Mouse (Mus musculus): ENCODE data around the gene Cd300ld. TPM values are rescaled to one million over a fixed set of nuclear protein-coding genes. Genes with fewer than 3 reads are reported as not detected.
"Not testable (repeated sequence)": the region's sequence is repeated elsewhere in the genome, so short reads cannot be mapped to it uniquely, and the experiment has no call there.

Gene Cd300ld
- total RNA-seq (2014; rRNA removed): 0.10 TPM in 1 of 2 replicates, not detected in the other
- polyA plus RNA-seq (2015; fragmentation: Nextera tagmentation; extraction: Ambion mirVana): 0.06 TPM in 1 of 2 replicates, not detected in the other

GRCm38 (mm10) chr11:114989793-114990192, at the start of gene Cd300ld:
Gene Cd300ld (minus strand): TSS chr11:114989922.
- Histone ChIP-seq H3K4me3 (ENCODE audit: low read depth, low read length) (no peak within 1 kb of the TSS), H3K27me3 (ENCODE audit: insufficient read depth, low read length) (no peaks in the 10 kb centered on the region; the same call in 1 of the 2 replicates), H3K36me3 (ENCODE audit: insufficient read depth) (no peaks in the 10 kb centered on the region), H3K9ac (no peak within 1 kb of the TSS), H3K9me3 (ENCODE audit: low read length) (no peaks in the 10 kb centered on the region), H3K4me2 (ENCODE audit: low read depth) (no peak within 1 kb of the TSS), H3K27ac (ENCODE audit: low read depth, low read length) (no peak within 1 kb of the TSS), H3K4me1 (ENCODE audit: insufficient read depth) (no peaks in the 10 kb centered on the region)
- 76% methylated on average over 4 of the region's 4 CpGs for WGBS
- no peak for TF ChIP-seq CTCF (IDR thresholded peaks at IDR 0.05; ENCODE audit: low read depth)
- ATAC-seq (no peak), DNase-seq (no peak)

- not testable (repeated sequence) for H3K4me2 ChIP-seq (ENCODE audit: low read depth); H3K27me3 ChIP-seq (ENCODE audit: insufficient read depth, low read length); ATAC-seq; H3K9me3 ChIP-seq (ENCODE audit: low read length); H3K4me3 ChIP-seq (ENCODE audit: low read depth, low read length); H3K36me3 ChIP-seq (ENCODE audit: insufficient read depth); DNase-seq; H3K9ac ChIP-seq; H3K4me1 ChIP-seq (ENCODE audit: insufficient read depth); H3K27ac ChIP-seq (ENCODE audit: low read depth, low read length)
- no CpG with 5 or more reads among the region's 6 CpGs for WGBS
These were observed 47.9 kb upstream of the Cd300ld start, which contains the start of gene Cd300ld5 for GRCm38 (mm10) chr11:115037669-115038068. Gene Cd300ld5 (minus strand): TSS chr11:115037769.

- WGBS: no CpG with 5 or more reads among the region's 6 CpGs
- not testable (repeated sequence) for H3K9me3 ChIP-seq (ENCODE audit: low read length); H3K9ac ChIP-seq; H3K36me3 ChIP-seq (ENCODE audit: insufficient read depth); H3K4me3 ChIP-seq (ENCODE audit: low read depth, low read length); H3K4me1 ChIP-seq (ENCODE audit: insufficient read depth); DNase-seq; H3K27ac ChIP-seq (ENCODE audit: low read depth, low read length); ATAC-seq; H3K4me2 ChIP-seq (ENCODE audit: low read depth); H3K27me3 ChIP-seq (ENCODE audit: insufficient read depth, low read length)
These were observed 37.2 kb upstream of the Cd300ld start, which contains the start of gene Cd300ld4 for GRCm38 (mm10) chr11:115026912-115027311. Gene Cd300ld4 (minus strand): TSS chr11:115027012.

GRCm38 (mm10) chr11:115016093-115016492, 26.4 kb upstream of the Cd300ld start, which contains the start of gene Cd300ld2:
Gene Cd300ld2 (minus strand): TSS chr11:115016193.
- not testable (repeated sequence) for H3K4me3 ChIP-seq (ENCODE audit: low read depth, low read length); H3K27me3 ChIP-seq (ENCODE audit: insufficient read depth, low read length); ATAC-seq; H3K36me3 ChIP-seq (ENCODE audit: insufficient read depth); DNase-seq; H3K9me3 ChIP-seq (ENCODE audit: low read length); H3K27ac ChIP-seq (ENCODE audit: low read depth, low read length); H3K9ac ChIP-seq; H3K4me2 ChIP-seq (ENCODE audit: low read depth); H3K4me1 ChIP-seq (ENCODE audit: insufficient read depth)
- WGBS: no CpG with 5 or more reads among the region's 7 CpGs

GRCm38 (mm10) chr11:115004070-115004469, 14.3 kb upstream of the Cd300ld start:
- H3K9ac ChIP-seq: no peak overlapping the region
- no peaks in the 10 kb centered on the region for H3K36me3 ChIP-seq (ENCODE audit: insufficient read depth)
- no peaks in the 10 kb centered on the region for H3K9me3 ChIP-seq (ENCODE audit: low read length)
- no peak overlapping the region for H3K4me2 ChIP-seq (ENCODE audit: low read depth)
- no peak overlapping the region for H3K27ac ChIP-seq (ENCODE audit: low read depth, low read length)
- H3K4me3 ChIP-seq (ENCODE audit: low read depth, low read length): no peak overlapping the region
- H3K27me3 ChIP-seq (ENCODE audit: insufficient read depth, low read length): no peaks in the 10 kb centered on the region
- no peak for ATAC-seq
- H3K4me1 ChIP-seq (ENCODE audit: insufficient read depth): no peaks in the 10 kb centered on the region
- no peak for TF ChIP-seq CTCF (IDR thresholded peaks at IDR 0.05; ENCODE audit: low read depth)
- DNase-seq: no peak
- WGBS: 91% methylated on average over 5 of the region's 5 CpGs

- no peak for DNase-seq
- no peak within 1 kb of the TSS for H3K4me2 ChIP-seq (ENCODE audit: low read depth)
- no peaks in the 10 kb centered on the region for H3K4me1 ChIP-seq (ENCODE audit: insufficient read depth)
- no peak for ATAC-seq
- TF ChIP-seq CTCF (IDR thresholded peaks at IDR 0.05; ENCODE audit: low read depth): no peak
- no peak within 1 kb of the TSS for H3K27ac ChIP-seq (ENCODE audit: low read depth, low read length)
- WGBS: 85% methylated on average over 7 of the region's 7 CpGs
- no peaks in the 10 kb centered on the region for H3K36me3 ChIP-seq (ENCODE audit: insufficient read depth)
- H3K9ac ChIP-seq: no peak within 1 kb of the TSS
- H3K9me3 ChIP-seq (ENCODE audit: low read length): no peaks in the 10 kb centered on the region
- H3K27me3 ChIP-seq (ENCODE audit: insufficient read depth, low read length): no peaks in the 10 kb centered on the region
- H3K4me3 ChIP-seq (ENCODE audit: low read depth, low read length): no peak within 1 kb of the TSS
These were observed 11.8 kb upstream of the Cd300ld start, which contains the start of gene Cd300c2 for GRCm38 (mm10) chr11:115001474-115002040. Gene Cd300c2 (minus strand): TSS chr11:115001880.

- Histone ChIP-seq H3K9me3 (ENCODE audit: low read length) (0 out of 2 replicates have a peak, but pooled peaks cover 6% of the 10 kb centered on the region), H3K9ac (no peak overlapping the region), H3K27me3 (ENCODE audit: insufficient read depth, low read length) (no peaks in the 10 kb centered on the region), H3K4me2 (ENCODE audit: low read depth) (no peak overlapping the region), H3K4me1 (ENCODE audit: insufficient read depth) (no peaks in the 10 kb centered on the region), H3K27ac (ENCODE audit: low read depth, low read length) (no peak overlapping the region), H3K4me3 (ENCODE audit: low read depth, low read length) (no peak overlapping the region), H3K36me3 (ENCODE audit: insufficient read depth) (no peaks in the 10 kb centered on the region)
- DNase-seq (no peak), ATAC-seq (no peak)
- 85% methylated on average over 4 of the region's 4 CpGs for WGBS
- no peak for TF ChIP-seq CTCF (IDR thresholded peaks at IDR 0.05; ENCODE audit: low read depth)
These were observed 7.9 kb downstream of the Cd300ld start for GRCm38 (mm10) chr11:114981866-114982265.
